Mouse (Mus musculus) left cerebral cortex, adult 2 months (tissue): Measurements from ENCODE around the gene Btbd6. TPM values are rescaled to one million over a fixed set of nuclear protein-coding genes. Genes with fewer than 3 reads are reported as not detected.

Experiments used
- DNase-seq, 2 experiments: peaks; one replicate each; pipeline ENCODE4 v3.0.0; 2021 to 2022; ENCODE audit warnings: low spot score in 2 of 2, mixed read lengths in 1 of 2; ENCODE audit errors: extremely low spot score in 1 of 2
- H3K27ac ChIP-seq: fragments of 200-600 bp; 2 replicates; pipeline ENCODE4 v1.8.1; 2022
- H3K4me3 ChIP-seq: fragments of 200-600 bp; 2 replicates; pipeline ENCODE4 v1.8.1; 2022
- CTCF ChIP-seq: fragments of 200-600 bp; IDR thresholded peaks from 2 replicates; pipeline ENCODE4 v1.8.1; 2022; ENCODE audit warnings: antibody characterized with exemption, mild to moderate bottlenecking, moderate library complexity
- intact Hi-C: fragments of 180-260 bp; cut with DNase I; formaldehyde crosslinking; loops from one replicate; pipeline ENCODE4 v1.15.1; 2025
- long read RNA-seq, 2 experiments: library from polyadenylated mRNA; stranded (forward); transcript quantifications; one replicate each; pipeline ENCODE4 v2.0.0; 2021; ENCODE audit warnings: borderline mapping rate in 2 of 2
- total RNA-seq, 2 experiments: library from RNA; stranded (reverse); gene quantifications; 2 replicates each; pipeline ENCODE4 v1.2.3; 2021

The Btbd6 gene
- total RNA-seq = 10 to 100 TPM; 60.2 to 64.5 TPM
- long read RNA-seq, experiment 1, transcript Btbd6-202 (5 exons, 1,975 nt) = minor isoform, 5 of 58 reads
- long read RNA-seq, experiment 1, transcript Btbd6-204 (4 exons, 2,085 nt) = major isoform, 24 of 58 reads
- long read RNA-seq, experiment 1, transcript Btbd6-203 (3 exons, 832 nt) = minor isoform, 13 of 58 reads
- long read RNA-seq, experiment 1, partial matches to known transcripts = 4 of 58 reads
- long read RNA-seq, experiment 1, other reads (novel, unspliced or antisense) = 5 of 58 reads
- long read RNA-seq, experiment 2, transcript Btbd6-203 (3 exons, 832 nt) = minor isoform, 9 of 39 reads
- long read RNA-seq, experiment 2, transcript Btbd6-204 (4 exons, 2,085 nt) = major isoform, 17 of 39 reads
- long read RNA-seq, experiment 2, partial matches to known transcripts = 5 of 39 reads
- long read RNA-seq, experiment 2, other reads (novel, unspliced or antisense) = 1 of 39 reads

- DNase-seq = peak; percentile 89 to 91
- TF ChIP-seq CTCF = peak; percentile 66
- intact Hi-C loops = loop anchor here (2.0 kb wide), 1 partner anchor 24 kb away; the partner anchor contains the start of gene Brf1
- peak within 1 kb of the TSS; percentile 98 for H3K27ac ChIP-seq
- H3K4me3 ChIP-seq = peak within 1 kb of the TSS; percentile 77
These were observed at the start of gene Btbd6 for GRCm38 (mm10) chr12:112976371-112977073. TSS of gene Btbd6 (plus strand) at chr12:112976482.

DNA sequence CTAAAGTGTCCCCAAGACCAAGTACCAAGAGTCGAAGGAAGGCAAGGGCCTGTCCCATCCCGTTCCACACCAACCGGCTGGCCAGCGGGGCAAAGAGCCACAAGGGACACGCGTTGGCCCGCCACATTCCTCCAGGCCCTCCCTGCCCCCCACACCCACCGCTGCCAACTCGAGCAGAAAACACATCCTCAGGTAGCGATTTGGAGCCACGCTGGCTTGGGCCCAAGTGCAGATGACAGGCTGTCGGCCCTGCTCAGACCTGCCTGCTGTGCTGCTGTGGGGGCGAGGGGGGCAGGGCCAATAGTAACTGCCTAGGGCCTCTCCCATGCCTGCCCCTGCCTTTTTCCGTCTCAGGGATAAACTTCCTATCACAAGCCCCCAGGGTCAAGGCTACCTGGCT, 49.0 kb upstream of the Btbd6 start:
- Histone ChIP-seq H3K4me3 (no peak overlapping the region), H3K27ac (no peak overlapping the region)
- intact Hi-C loops = loop anchor here (5.0 kb wide), 1 partner anchor 50 kb away; no protein-coding TSS in a partner anchor
- no peak for TF ChIP-seq CTCF
- no peak for DNase-seq

DNA sequence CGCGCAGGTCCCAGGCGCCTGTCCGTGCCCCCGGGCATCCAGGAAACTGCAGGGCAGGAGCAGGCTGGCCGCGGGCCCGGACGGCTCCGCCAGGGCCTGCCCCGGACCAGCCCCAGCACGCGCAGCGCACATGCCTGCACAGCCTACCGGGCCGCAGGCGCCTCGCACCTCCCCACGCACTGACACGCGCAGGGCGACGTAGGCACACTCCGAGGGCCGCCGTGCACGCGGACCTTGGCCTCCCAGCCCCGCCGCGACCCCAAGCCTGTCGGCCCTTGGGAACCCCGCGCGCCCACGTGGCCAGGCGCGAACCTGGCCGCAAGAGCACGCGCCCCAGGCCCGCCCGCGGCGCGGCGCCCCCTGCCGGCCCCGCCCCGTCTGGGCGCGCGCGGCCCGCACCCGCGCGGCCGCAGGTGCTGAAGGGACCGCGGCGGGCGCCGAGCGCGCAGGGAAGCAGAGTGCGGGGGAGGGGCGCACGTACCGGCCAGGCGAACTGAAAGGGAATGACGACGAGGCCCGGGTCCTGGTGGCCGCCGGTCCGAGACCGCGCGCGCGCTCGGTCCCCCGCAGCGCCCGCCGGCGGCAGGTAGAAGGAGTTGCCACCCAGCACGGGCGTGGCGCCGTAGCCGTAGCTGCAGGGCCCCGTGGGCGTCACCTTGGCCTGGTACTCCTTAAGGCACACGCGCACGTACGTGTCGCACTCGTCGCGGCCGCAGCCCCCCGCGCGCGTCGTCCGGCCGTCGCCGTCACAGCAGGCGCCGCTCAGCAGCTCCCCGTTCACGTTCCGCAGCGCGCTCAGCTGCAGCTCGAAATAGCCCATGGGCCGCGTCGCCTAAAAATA, 47.7 kb upstream of the Btbd6 start:
- peak; percentile 70 to 75 for DNase-seq
- H3K27ac ChIP-seq = peak overlapping the region; percentile 90
- peak overlapping the region; percentile 67 for H3K4me3 ChIP-seq
- intact Hi-C loops = loop anchor here (2.0 to 5.0 kb wide), 2 partner anchors 51 to 100 kb away; partner anchors contain the start of gene Cdca4
- peak; percentile 5; the same call in 1 of the 2 replicates for TF ChIP-seq CTCF

DNA sequence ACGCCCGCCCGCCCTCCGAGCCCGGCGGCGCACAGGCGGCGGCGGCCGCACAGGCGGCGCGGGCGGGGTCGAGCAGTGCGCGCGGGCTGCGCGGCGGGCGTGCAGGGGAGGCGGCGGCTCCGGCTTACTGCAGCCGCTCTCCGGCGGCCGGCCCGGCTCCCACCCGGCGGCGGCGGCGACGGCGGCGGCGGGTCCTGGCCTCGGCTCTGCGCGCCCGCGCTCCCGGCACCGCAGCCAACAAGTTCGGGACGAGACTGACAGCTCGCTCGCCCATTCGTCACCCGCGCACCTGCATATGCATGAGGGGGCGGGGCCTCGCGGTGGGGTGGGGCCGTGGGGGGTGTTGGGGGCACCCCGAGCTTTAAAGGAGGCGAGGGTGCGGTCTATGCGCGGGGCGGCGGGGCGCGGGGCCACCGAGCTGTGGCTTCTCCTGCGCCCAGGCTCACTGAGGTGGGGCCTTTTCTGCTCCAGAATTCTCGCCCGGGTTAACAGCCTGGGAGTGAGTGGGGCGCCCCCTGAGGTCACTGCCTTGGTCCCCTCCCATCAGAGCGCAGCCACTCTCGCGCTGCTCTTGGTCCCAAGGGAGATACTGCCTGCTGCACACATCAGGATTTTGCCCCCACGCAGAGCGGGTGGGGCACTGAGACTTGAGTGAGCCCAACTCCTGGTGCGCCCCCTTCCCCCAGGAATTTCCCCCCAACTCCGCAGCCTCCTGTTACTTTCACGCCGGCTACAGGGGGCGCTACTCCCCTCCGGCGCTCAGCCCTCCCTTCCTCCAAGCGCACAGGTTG, 46.5 kb upstream of the Btbd6 start, which contains the start of gene Jag2:
TSS of gene Jag2 (minus strand) at position 215 of the 791 bp plus-strand sequence.
- Histone ChIP-seq H3K27ac (peak within 1 kb of the TSS; percentile 90), H3K4me3 (peak within 1 kb of the TSS; percentile 67)
- intact Hi-C loops = loop anchor here (2.0 to 5.0 kb wide), 2 partner anchors 52 to 101 kb away; partner anchors contain the start of gene Cdca4
- no peak; the same call in none of the 2 replicates for TF ChIP-seq CTCF
- DNase-seq = peak; percentile 72 to 73

DNA sequence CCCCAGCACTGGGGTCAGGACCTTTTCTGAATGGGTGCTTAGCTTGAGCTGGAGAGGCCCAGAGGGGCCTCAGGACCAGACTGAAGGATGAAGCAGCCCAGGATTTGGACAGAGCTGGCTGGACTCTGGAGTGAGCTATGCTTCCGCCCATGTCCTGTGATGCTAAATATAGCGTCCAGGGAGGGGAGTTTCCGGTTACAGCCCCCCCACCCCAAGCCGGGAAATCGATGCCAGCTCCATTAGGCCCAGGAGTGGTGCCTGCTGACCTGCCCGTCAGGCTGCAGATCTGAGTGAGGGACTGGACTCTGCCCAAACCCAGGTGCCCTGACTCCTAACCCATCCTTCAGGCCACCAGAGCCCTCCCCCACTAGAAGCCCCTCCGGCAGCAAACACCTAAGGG, 43.6 kb upstream of the Btbd6 start:
- H3K4me3 ChIP-seq = no peak overlapping the region
- intact Hi-C loops = no loop called here
- DNase-seq = no peak
- no peak for TF ChIP-seq CTCF
- H3K27ac ChIP-seq = no peak overlapping the region

DNA sequence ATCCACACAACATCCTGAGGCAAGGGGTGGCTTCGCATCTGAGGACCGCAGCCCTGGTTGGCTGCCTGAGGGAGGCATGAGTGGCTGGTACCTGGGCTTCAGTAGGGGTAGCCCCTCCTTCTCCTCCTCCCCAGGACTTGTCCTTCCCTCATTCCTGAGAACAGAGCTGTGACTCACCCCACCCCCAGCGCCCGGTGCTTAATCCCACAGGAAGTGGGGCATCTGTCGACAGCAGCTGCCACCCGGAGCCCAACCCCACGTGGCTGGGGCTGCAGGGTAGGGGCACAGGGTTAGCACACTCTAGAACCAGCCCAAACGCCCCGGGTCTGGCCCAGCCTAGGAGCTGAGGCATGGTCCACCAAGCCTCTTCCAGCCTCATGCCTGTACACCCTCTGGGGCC, 38.4 kb upstream of the Btbd6 start:
- H3K4me3 ChIP-seq = no peak overlapping the region
- peak; percentile 45 to 66 for DNase-seq
- intact Hi-C loops = no loop called here

GRCm38 (mm10) chr12:112938366-112938765, 37.9 kb upstream of the Btbd6 start:
- intact Hi-C loops = no loop called here
- no peak overlapping the region for H3K27ac ChIP-seq
- no peak for TF ChIP-seq CTCF
- no peak for DNase-seq
- H3K4me3 ChIP-seq = no peak overlapping the region

More for the DNA sequence above, 38.4 kb upstream of the Btbd6 start:
- no peak overlapping the region for H3K27ac ChIP-seq
- no peak for TF ChIP-seq CTCF

DNA sequence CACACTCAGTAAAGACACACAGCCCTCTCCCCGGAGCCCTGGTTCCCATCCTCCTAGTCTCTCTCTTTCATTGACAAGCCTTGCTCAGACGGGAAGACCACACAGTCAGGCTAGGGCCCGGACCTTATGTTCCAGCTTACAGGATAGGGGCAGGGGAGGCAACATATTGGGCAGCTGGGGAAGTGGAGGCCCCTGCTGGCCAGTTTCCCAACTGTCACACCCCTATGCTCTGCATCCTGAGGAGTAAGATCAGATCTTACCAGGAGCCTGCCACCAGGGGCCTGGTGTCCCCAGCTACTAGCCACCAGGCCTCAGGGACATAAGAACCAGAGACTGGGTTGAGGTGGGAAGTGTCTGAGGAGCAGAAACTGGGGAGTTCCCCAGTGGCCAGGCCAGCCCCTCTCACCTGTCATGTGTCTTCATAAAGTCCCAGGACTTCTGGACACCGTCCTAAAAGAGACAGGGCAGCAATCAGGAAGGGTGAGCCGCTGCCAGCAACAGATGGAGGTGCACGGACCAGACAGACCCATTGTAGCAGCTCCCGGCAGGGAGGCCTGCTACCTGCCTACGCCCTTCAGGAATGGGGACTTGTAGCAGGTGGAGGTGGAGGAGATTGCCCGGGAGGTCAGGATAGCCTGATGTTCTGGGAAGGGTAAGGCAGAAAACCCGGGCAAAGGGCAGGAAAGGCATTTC, 37.3 kb upstream of the Btbd6 start:
- peak; percentile 28; the same call in 1 of the 2 replicates for TF ChIP-seq CTCF
- intact Hi-C loops = no loop called here
- no peak overlapping the region for H3K27ac ChIP-seq
- no peak overlapping the region for H3K4me3 ChIP-seq
- DNase-seq = no peak

GRCm38 (mm10) chr12:112940238-112940637, 36.0 kb upstream of the Btbd6 start:
- no peak for DNase-seq
- intact Hi-C loops = no loop called here
- no peak overlapping the region for H3K27ac ChIP-seq
- TF ChIP-seq CTCF = no peak; the same call in 1 of the 2 replicates
- H3K4me3 ChIP-seq = no peak overlapping the region

GRCm38 (mm10) chr12:112940710-112941109, 35.6 kb upstream of the Btbd6 start:
- intact Hi-C loops = no loop called here

More at GRCm38 (mm10) chr12:112940710-112941109, 35.6 kb upstream of the Btbd6 start:
- DNase-seq = no peak
- no peak for TF ChIP-seq CTCF
- Histone ChIP-seq H3K4me3 (no peak overlapping the region), H3K27ac (no peak overlapping the region)
